Mouse (Mus musculus) cerebellum, adult 2 months (tissue): ENCODE measurements around the gene Nr1h4.

ENCODE experiments used
- CTCF ChIP-seq: fragments of 200-500 bp; IDR thresholded peaks from 2 replicates; pipeline ENCODE4 v1.5.1; 2011; ENCODE audit warnings: low read depth, mild to moderate bottlenecking, control low read depth, low read length, moderate library complexity, borderline replicate concordance; ENCODE audit not compliant: insufficient read depth
- POLR2A ChIP-seq: fragments of 200-500 bp; IDR thresholded peaks from 2 replicates; pipeline ENCODE4 v1.6.1; 2011; ENCODE audit warnings: low read length, control low read depth, borderline replicate concordance; ENCODE audit not compliant: insufficient read depth

GRCm38 (mm10) chr10:89478766-89479165, 54.6 kb downstream of the Nr1h4 start:
- TF ChIP-seq CTCF (no peak), POLR2A (no peak)
